Mouse (Mus musculus): Measurements from ENCODE around the gene Nub1. TPM values are rescaled to one million over a fixed set of nuclear protein-coding genes. Genes with fewer than 3 reads are reported as not detected.
"Not testable (repeated sequence)": the region's sequence is repeated elsewhere in the genome, so short reads cannot be mapped to it uniquely, and the experiment has no call there.

Gene Nub1
- 10 to 100 TPM; 33.1 to 45.6 (median 36.7) TPM for total RNA-seq (2022)

GRCm38 (mm10) chr5:24685366-24686093 is at the start of gene Nub1:
Gene Nub1 (plus strand): TSS chr5:24685532.
- DNase-seq (ENCODE audit: low spot score) = peak; percentile 98

GRCm38 (mm10) chr5:24636987-24637386 is 48.3 kb upstream of the Nub1 start:
- DNase-seq (ENCODE audit: low spot score) = no peak

- no peak for DNase-seq (ENCODE audit: low spot score)
Observed at GRCm38 (mm10) chr5:24638131-24638530, 47.2 kb upstream of the Nub1 start.

- no peak for DNase-seq (ENCODE audit: low spot score)
Observed at GRCm38 (mm10) chr5:24639081-24639480, 46.3 kb upstream of the Nub1 start.

GRCm38 (mm10) chr5:24645454-24645853 is 39.9 kb upstream of the Nub1 start:
- no peak for DNase-seq (ENCODE audit: low spot score)

- no peak for DNase-seq (ENCODE audit: low spot score)
Observed at GRCm38 (mm10) chr5:24649231-24649630, 36.1 kb upstream of the Nub1 start.

GRCm38 (mm10) chr5:24649701-24650100 is 35.6 kb upstream of the Nub1 start:
- no peak for DNase-seq (ENCODE audit: low spot score)

- no peak for DNase-seq (ENCODE audit: low spot score)
Observed at GRCm38 (mm10) chr5:24651356-24651755, 34.0 kb upstream of the Nub1 start.

GRCm38 (mm10) chr5:24651768-24652752 is 33.3 kb upstream of the Nub1 start:
- peak; percentile 80 for DNase-seq (ENCODE audit: low spot score)

- DNase-seq (ENCODE audit: low spot score) = no peak
Observed at GRCm38 (mm10) chr5:24652780-24653179, 32.6 kb upstream of the Nub1 start.

GRCm38 (mm10) chr5:24654491-24654890 is 30.8 kb upstream of the Nub1 start:
- DNase-seq (ENCODE audit: low spot score) = no peak

GRCm38 (mm10) chr5:24657113-24657512 is 28.2 kb upstream of the Nub1 start:
- DNase-seq (ENCODE audit: low spot score) = no peak

- no peak for DNase-seq (ENCODE audit: low spot score)
Observed at GRCm38 (mm10) chr5:24659708-24660423, 25.5 kb upstream of the Nub1 start.

- no peak for DNase-seq (ENCODE audit: low spot score)
Observed at GRCm38 (mm10) chr5:24661457-24661856, 23.9 kb upstream of the Nub1 start.

- peak; percentile 83 for DNase-seq (ENCODE audit: low spot score)
Observed at GRCm38 (mm10) chr5:24674238-24674637, 11.1 kb upstream of the Nub1 start.

GRCm38 (mm10) chr5:24681436-24681835 is 3.9 kb upstream of the Nub1 start:
- no peak for DNase-seq (ENCODE audit: low spot score)

GRCm38 (mm10) chr5:24684578-24685365 is 560 bp upstream of the Nub1 start:
- peak; percentile 13 for DNase-seq (ENCODE audit: low spot score)

GRCm38 (mm10) chr5:24686176-24686575 is 844 bp downstream of the Nub1 start:
- peak; percentile 36 for DNase-seq (ENCODE audit: low spot score)

GRCm38 (mm10) chr5:24686671-24687420 is 1.5 kb downstream of the Nub1 start:
- DNase-seq (ENCODE audit: low spot score) = not testable (repeated sequence)

GRCm38 (mm10) chr5:24687696-24688095 is 2.4 kb downstream of the Nub1 start:
- peak; percentile 16 for DNase-seq (ENCODE audit: low spot score)
